Comparison of ENCODE assay signal across 8 mouse cellular contexts in the genomic region with DNA sequence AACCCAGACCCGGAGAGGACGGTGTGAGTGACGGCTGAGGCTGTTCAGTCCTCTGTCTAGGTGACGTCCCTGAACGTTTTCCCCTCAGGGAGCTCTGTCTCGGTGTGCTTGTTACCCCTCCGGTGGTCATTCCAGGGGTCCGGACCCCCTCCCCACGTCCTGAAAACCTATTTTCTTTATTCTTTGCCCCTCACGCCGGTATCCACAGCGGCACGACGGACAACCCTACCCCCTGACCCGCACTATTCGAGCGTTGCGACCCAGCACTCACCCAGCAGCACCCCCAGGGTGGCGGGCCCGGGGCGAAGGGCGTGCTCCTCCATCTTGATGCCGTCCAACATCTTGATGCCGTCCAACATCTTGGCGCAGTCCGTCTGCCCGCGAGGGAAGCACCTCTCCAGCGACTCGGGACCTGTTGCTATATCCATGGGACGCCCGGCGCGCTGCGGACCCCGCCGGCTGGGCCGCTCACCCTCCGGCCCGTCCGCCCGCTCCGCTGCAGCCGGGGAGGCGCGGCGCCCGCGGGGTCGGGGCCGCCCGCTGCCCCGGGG. TPM values are rescaled to one million over a fixed set of nuclear protein-coding genes. Genes with fewer than 3 reads are reported as not detected.
DNase-seq lines count a peak whose midpoint lies in the region; ATAC-seq lines count a peak whose summit lies in the region.

A gene (minus strand): TSS at position 341 of the 551 bp plus-strand sequence.

- H3K4me2 ChIP-seq in heart, embryonic 14.5 days (ENCODE audit: low read length): peak within 1 kb of the TSS; percentile 77
- peak within 1 kb of the TSS; percentile 73 for H3K4me2 ChIP-seq in heart, embryonic 16.5 days (ENCODE audit: low read depth, low read length)
- peak within 1 kb of the TSS; percentile 50 for H3K4me2 ChIP-seq in liver, embryonic 16.5 days (ENCODE audit: low read depth, low read length)

- H3K27ac ChIP-seq in heart, embryonic 14.5 days (replicated peaks in 1 of 2; ENCODE audit: control insufficient read depth in 1 of 2, insufficient read depth in 1 of 2, low read depth in 2 of 2, low read length in 2 of 2): no peak within 1 kb of the TSS
- H3K27ac ChIP-seq in heart, embryonic 16.5 days (ENCODE audit: low read length): no peak within 1 kb of the TSS
- H3K27ac ChIP-seq in liver, embryonic 16.5 days (ENCODE audit: low read length): no peak within 1 kb of the TSS

- peaks cover 2 to 21% of the 10 kb centered on the region in 2 experiments; a peak in 3 of 4 replicates for H3K4me1 ChIP-seq in heart, embryonic 14.5 days (ENCODE audit: control insufficient read depth in 2 of 2, insufficient read depth in 2 of 2, low read length in 2 of 2)
- H3K4me1 ChIP-seq in heart, embryonic 16.5 days (ENCODE audit: control insufficient read depth, insufficient read depth, low read length): peaks cover 12% of the 10 kb centered on the region; the same call in 1 of the 2 replicates
- no peaks in the 10 kb centered on the region; the same call in none of the 2 replicates for H3K4me1 ChIP-seq in liver, embryonic 16.5 days (ENCODE audit: control insufficient read depth, low read depth, low read length)

- no peak for ATAC-seq in heart, embryonic 14.5 days (ENCODE audit: insufficient number of reproducible peaks, insufficient read depth, low FRiP score, low read depth)
- no peak for ATAC-seq in heart, embryonic 16.5 days (replicated peaks; ENCODE audit: extremely low read depth, insufficient read depth, low FRiP score)
- no peak for ATAC-seq in liver, embryonic 16.5 days (ENCODE audit: low read depth)

- DNase-seq in heart, adult 9 months (ENCODE audit: low spot score in 2 of 2): no peak
- peak; percentile 35 for DNase-seq in R1 (ENCODE audit: low read depth, low spot score)
- no peak for DNase-seq in right cerebral cortex, adult 18-20 months
- no peak for DNase-seq in spleen, postnatal 14 days (ENCODE audit: low spot score in 2 of 2)
- DNase-seq in spleen, postnatal 4 days (ENCODE audit: low spot score in 2 of 2): no peak

- H3K27me3 ChIP-seq in heart, embryonic 14.5 days (ENCODE audit: control insufficient read depth, insufficient read depth, low read length): peaks cover 93% of the 10 kb centered on the region
- peaks cover 85% of the 10 kb centered on the region for H3K27me3 ChIP-seq in heart, embryonic 16.5 days (ENCODE audit: control insufficient read depth, insufficient read depth, low read length)
- H3K27me3 ChIP-seq in liver, embryonic 16.5 days (ENCODE audit: control insufficient read depth, insufficient read depth, low read depth, low read length): peaks cover 100% of the 10 kb centered on the region

- H3K4me3 ChIP-seq in heart, embryonic 14.5 days (ENCODE audit: control insufficient read depth in 1 of 2, insufficient read depth in 1 of 2, low read depth in 1 of 2, low read length in 2 of 2): peak within 1 kb of the TSS; percentile 32 to 43
- H3K4me3 ChIP-seq in heart, embryonic 16.5 days (ENCODE audit: low read length): peak within 1 kb of the TSS; percentile 51
- H3K4me3 ChIP-seq in liver, embryonic 16.5 days (ENCODE audit: low read depth, low read length): peak within 1 kb of the TSS; percentile 35

- no peaks in the 10 kb centered on the region for H3K9me3 ChIP-seq in heart, embryonic 14.5 days (ENCODE audit: control insufficient read depth, low read length)
- H3K9me3 ChIP-seq in heart, embryonic 16.5 days (replicated peaks; ENCODE audit: control insufficient read depth, low read length): no peaks in the 10 kb centered on the region
- H3K9me3 ChIP-seq in liver, embryonic 16.5 days (replicated peaks; ENCODE audit: control insufficient read depth, low read length): no peaks in the 10 kb centered on the region

- H3K9ac ChIP-seq in heart, embryonic 14.5 days (ENCODE audit: low read length): peak within 1 kb of the TSS; percentile 48; the same call in 1 of the 2 replicates
- no peak within 1 kb of the TSS for H3K9ac ChIP-seq in heart, embryonic 16.5 days (ENCODE audit: low read length)
- no peak within 1 kb of the TSS for H3K9ac ChIP-seq in liver, embryonic 16.5 days (ENCODE audit: low read depth, low read length)

- WGBS in heart, embryonic 14.5 days: 2% methylated on average over 52 of the region's 53 CpGs
- 2% methylated on average over 46 of the region's 53 CpGs for WGBS in heart, embryonic 16.5 days
- 4% methylated on average over 39 of the region's 53 CpGs for WGBS in liver, embryonic 16.5 days (ENCODE audit: insufficient replicate concordance)

- no peaks in the 10 kb centered on the region for H3K36me3 ChIP-seq in heart, embryonic 14.5 days (ENCODE audit: control insufficient read depth, insufficient read depth, low read length)
- H3K36me3 ChIP-seq in heart, embryonic 16.5 days (ENCODE audit: control insufficient read depth, insufficient read depth): no peaks in the 10 kb centered on the region
- no peaks in the 10 kb centered on the region for H3K36me3 ChIP-seq in liver, embryonic 16.5 days (ENCODE audit: control insufficient read depth, insufficient read depth)

RNA-seq across cellular contexts. Expression of the gene that starts here (rescaled TPM):
- polyA plus RNA-seq in heart, embryonic 14.5 days (2014; fragmentation: Nextera tagmentation; extraction: Ambion mirVana): 0.07 TPM in 1 of 2 replicates, not detected in the other
- polyA plus RNA-seq in heart, embryonic 16.5 days (2015; fragmentation: Nextera tagmentation; extraction: Ambion mirVana): not detected in 2 replicates
- not detected in 2 replicates for polyA plus RNA-seq in liver, embryonic 16.5 days (2015; fragmentation: Nextera tagmentation; extraction: Ambion mirVana)
